Mouse (Mus musculus) embryonic facial prominence, embryonic 14.5 days (tissue): ENCODE results near the gene Ros1. TPM values are rescaled to one million over a fixed set of nuclear protein-coding genes. Genes with fewer than 3 reads are reported as not detected.

ENCODE experiments used
- ATAC-seq: fragments of 200-750 bp; cut with Nextera tagmentation; 2 replicates; pipeline ENCODE4 v1.8.0; 2017; ENCODE audit warnings: low read depth, moderate number of reproducible peaks, moderate TSS enrichment
- DNase-seq: peaks from one replicate; pipeline ENCODE4 v3.0.0-alpha.2; 2015; ENCODE audit warnings: low spot score
- H3K27ac ChIP-seq: fragments of 300-500 bp; sonication (generic); replicated peaks from 2 replicates; pipeline ENCODE4 v1.5.1; 2014; ENCODE audit warnings: low read depth, mild to moderate bottlenecking, low read length, moderate library complexity
- H3K27me3 ChIP-seq: fragments of 300-500 bp; sonication (generic); replicated peaks from 2 replicates; pipeline ENCODE4 v1.6.1; 2014; ENCODE audit warnings: low read length; ENCODE audit not compliant: control insufficient read depth, insufficient read depth
- H3K36me3 ChIP-seq: fragments of 300-500 bp; sonication (generic); 2 replicates; pipeline ENCODE4 v1.6.1; 2014; ENCODE audit warnings: low read length, mixed read lengths; ENCODE audit not compliant: control insufficient read depth, insufficient read depth
- H3K4me1 ChIP-seq: fragments of 300-500 bp; sonication (generic); 2 replicates; pipeline ENCODE4 v1.6.1; 2014; ENCODE audit warnings: antibody characterized with exemption, low read length; ENCODE audit not compliant: control insufficient read depth, insufficient read depth
- H3K4me2 ChIP-seq: fragments of 300-500 bp; sonication (generic); 2 replicates; pipeline ENCODE4 v1.6.1; 2014; ENCODE audit warnings: low read depth, mild to moderate bottlenecking, low read length, moderate library complexity, mixed read lengths
- H3K4me3 ChIP-seq: fragments of 300-500 bp; sonication (generic); 2 replicates; pipeline ENCODE4 v1.5.1; 2014; ENCODE audit warnings: low read depth, mild to moderate bottlenecking, low read length
- H3K9ac ChIP-seq: fragments of 300-500 bp; sonication (generic); 2 replicates; pipeline ENCODE4 v1.6.1; 2014; ENCODE audit warnings: low read depth, mild to moderate bottlenecking, low read length, moderate library complexity, mixed read lengths
- H3K9me3 ChIP-seq: fragments of 300-500 bp; sonication (generic); 2 replicates; pipeline ENCODE4 v1.6.1; 2016; ENCODE audit warnings: low read length; ENCODE audit not compliant: control insufficient read depth
- WGBS: fragments of 180-500 bp; shearing (Covaris S2); extraction: QIAGEN DNeasy Blood & Tissue Kit; methylation state at CpG from one replicate; pipeline ENCODE4 v1.1.7; 2014; 5-methylcytosine and 5-hydroxymethylcytosine counted together
- polyA plus RNA-seq: library from polyadenylated mRNA; unstranded; fragments of >200 nt; fragmentation: Nextera tagmentation; extraction: Ambion mirVana; gene quantifications from 2 replicates; pipeline ENCODE4 v1.2.1, GENCODE M21; 2014

Ros1 gene
- polyA plus RNA-seq, 1 experiment from 2014 or later: 0.11 TPM

DNA sequence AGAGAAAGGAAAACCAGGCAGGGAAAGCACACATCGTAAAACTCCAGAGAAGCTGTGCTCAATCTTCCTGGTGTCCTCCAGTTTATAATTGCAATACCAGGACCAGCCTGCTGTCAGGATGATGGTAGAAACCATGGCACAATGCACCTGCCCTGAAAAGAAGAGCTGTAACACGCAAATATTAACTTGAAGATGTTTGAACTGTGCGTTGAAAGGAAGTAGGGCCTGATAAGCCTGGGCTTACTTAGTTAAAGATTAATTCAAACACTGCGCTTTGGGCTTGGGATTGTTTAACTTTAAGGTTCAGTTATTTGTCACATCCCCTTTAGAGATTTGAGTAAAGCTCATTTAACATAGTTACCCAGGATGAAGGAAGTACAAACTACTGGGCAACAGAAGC is 20.7 kb downstream of the Ros1 start:
- ATAC-seq: no peak
- H3K36me3 ChIP-seq: no peaks in the 10 kb centered on the region
- H3K27me3 ChIP-seq: no peaks in the 10 kb centered on the region
- no peaks in the 10 kb centered on the region for H3K9me3 ChIP-seq
- H3K27ac ChIP-seq: no peak overlapping the region
- no peak for DNase-seq
- H3K4me3 ChIP-seq: no peak overlapping the region
- H3K4me2 ChIP-seq: no peak overlapping the region
- no peak overlapping the region for H3K9ac ChIP-seq
- H3K4me1 ChIP-seq: no peaks in the 10 kb centered on the region
- 80% methylated on average over 4 of the region's 4 CpGs for WGBS

DNA sequence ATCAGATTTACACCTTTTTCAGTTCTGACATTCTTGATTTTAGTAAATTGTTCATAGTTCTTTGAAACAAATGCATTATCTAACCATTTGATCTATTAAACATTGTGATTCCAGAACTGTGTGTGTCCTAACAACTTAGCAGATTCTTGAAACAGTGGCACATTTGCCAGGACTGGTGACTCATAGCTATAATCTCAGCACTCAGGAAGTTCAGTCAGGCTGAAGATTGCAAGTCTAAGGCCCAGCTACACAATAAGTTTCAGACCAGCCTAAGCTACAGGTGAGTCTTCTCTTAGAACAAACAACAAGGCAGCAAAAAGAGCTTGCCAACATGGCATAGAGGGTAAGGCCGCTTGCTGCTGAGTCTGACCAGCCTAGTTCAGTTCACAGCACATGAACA is 24.6 kb downstream of the Ros1 start:
- Histone ChIP-seq H3K27me3 (no peaks in the 10 kb centered on the region), H3K27ac (no peak overlapping the region), H3K36me3 (no peaks in the 10 kb centered on the region), H3K9me3 (no peaks in the 10 kb centered on the region), H3K9ac (no peak overlapping the region), H3K4me1 (no peaks in the 10 kb centered on the region), H3K4me2 (no peak overlapping the region), H3K4me3 (no peak overlapping the region)
- DNase-seq: no peak
- 95% methylated on average over 1 of the region's 1 CpGs for WGBS
- ATAC-seq: no peak

GRCm38 (mm10) chr10:52169841-52170240 is 25.2 kb downstream of the Ros1 start:
- Histone ChIP-seq H3K9ac (no peak overlapping the region), H3K27ac (no peak overlapping the region), H3K9me3 (no peaks in the 10 kb centered on the region), H3K4me1 (no peaks in the 10 kb centered on the region), H3K27me3 (no peaks in the 10 kb centered on the region), H3K4me3 (no peak overlapping the region), H3K36me3 (no peaks in the 10 kb centered on the region), H3K4me2 (no peak overlapping the region)
- ATAC-seq (no peak), DNase-seq (peak; percentile 45)
- WGBS: 77% methylated on average over 5 of the region's 5 CpGs

DNA sequence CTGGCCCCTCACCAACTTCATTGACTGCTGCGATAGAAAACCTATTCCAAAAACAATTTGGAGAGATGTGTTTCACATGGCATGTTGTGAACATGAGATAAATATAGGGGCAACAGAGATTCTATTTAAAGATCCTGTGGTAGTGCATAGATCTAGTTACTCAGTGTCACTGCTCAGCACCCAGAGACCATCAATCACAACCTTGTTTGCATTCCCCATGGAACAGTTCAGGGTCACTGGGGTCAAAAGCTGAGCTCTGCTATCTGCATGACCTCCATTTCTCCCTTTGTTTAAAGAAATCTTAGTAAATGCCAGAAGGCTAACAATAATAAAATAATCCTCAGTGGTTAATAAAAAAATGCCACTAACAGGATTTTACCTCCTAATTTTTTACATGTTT is 29.7 kb downstream of the Ros1 start:
- H3K9ac ChIP-seq: no peak overlapping the region
- H3K9me3 ChIP-seq: no peaks in the 10 kb centered on the region
- WGBS: 38% methylated on average over 1 of the region's 1 CpGs
- ATAC-seq (no peak), DNase-seq (no peak)
- no peak overlapping the region for H3K4me3 ChIP-seq
- no peaks in the 10 kb centered on the region for H3K4me1 ChIP-seq
- H3K36me3 ChIP-seq: no peaks in the 10 kb centered on the region
- no peaks in the 10 kb centered on the region for H3K27me3 ChIP-seq
- no peak overlapping the region for H3K27ac ChIP-seq
- no peak overlapping the region for H3K4me2 ChIP-seq

- Histone ChIP-seq H3K27me3 (no peaks in the 10 kb centered on the region), H3K27ac (no peak overlapping the region), H3K9ac (no peak overlapping the region), H3K36me3 (no peaks in the 10 kb centered on the region), H3K4me2 (no peak overlapping the region), H3K9me3 (no peaks in the 10 kb centered on the region), H3K4me1 (no peaks in the 10 kb centered on the region), H3K4me3 (no peak overlapping the region)
- 38% methylated on average over 3 of the region's 3 CpGs for WGBS
- ATAC-seq (no peak), DNase-seq (no peak)
Observed at GRCm38 (mm10) chr10:52160604-52161003, 34.4 kb downstream of the Ros1 start.

- Histone ChIP-seq H3K4me1 (no peaks in the 10 kb centered on the region), H3K27ac (no peak overlapping the region), H3K4me2 (no peak overlapping the region), H3K9ac (no peak overlapping the region), H3K27me3 (no peaks in the 10 kb centered on the region), H3K36me3 (no peaks in the 10 kb centered on the region), H3K9me3 (no peaks in the 10 kb centered on the region), H3K4me3 (no peak overlapping the region)
- WGBS: 95% methylated on average over 3 of the region's 3 CpGs
- no peak for DNase-seq
- no peak for ATAC-seq
Observed at GRCm38 (mm10) chr10:52159704-52160103, 35.3 kb downstream of the Ros1 start.

DNA sequence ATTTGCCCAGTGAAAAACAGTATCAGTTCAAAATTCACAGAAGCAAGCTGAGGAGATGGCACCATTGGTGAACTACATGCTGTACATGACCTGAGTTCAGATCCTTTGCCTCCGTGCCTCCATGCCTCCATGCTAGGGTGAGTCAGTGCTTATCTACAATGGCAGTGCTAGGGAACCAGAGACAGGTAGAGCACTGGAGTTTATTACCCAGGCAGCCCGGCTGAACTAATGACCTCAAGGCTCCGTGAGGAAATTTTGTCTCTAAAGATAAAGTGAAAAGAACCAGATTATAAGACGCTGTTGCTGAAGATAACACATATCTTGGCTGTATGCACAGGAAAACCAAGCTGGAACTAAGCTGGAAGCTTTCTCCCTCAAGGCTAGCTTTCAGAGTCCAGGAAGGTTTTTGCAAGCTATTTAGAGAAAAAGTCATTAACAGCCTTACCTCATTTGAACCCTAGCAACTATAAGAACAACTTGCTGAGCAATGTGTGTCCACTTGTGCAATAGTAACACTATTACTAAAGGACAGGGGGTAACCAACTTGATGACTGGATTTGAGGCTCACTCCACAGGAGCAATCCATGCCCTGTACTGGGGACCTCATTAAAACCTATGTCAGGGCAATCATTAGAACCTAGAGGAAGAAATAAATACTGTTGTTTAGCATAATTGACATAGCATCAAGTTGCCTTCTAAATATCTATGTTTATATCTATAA is 61.5 kb downstream of the Ros1 start:
- H3K9me3 ChIP-seq: no peaks in the 10 kb centered on the region
- no peak overlapping the region for H3K9ac ChIP-seq
- 70% methylated on average over 4 of the region's 4 CpGs for WGBS
- no peak overlapping the region for H3K27ac ChIP-seq
- no peaks in the 10 kb centered on the region for H3K4me1 ChIP-seq
- no peak for DNase-seq
- no peak for ATAC-seq
- no peak overlapping the region for H3K4me2 ChIP-seq
- no peaks in the 10 kb centered on the region for H3K36me3 ChIP-seq
- no peak overlapping the region for H3K4me3 ChIP-seq
- no peaks in the 10 kb centered on the region for H3K27me3 ChIP-seq

DNA sequence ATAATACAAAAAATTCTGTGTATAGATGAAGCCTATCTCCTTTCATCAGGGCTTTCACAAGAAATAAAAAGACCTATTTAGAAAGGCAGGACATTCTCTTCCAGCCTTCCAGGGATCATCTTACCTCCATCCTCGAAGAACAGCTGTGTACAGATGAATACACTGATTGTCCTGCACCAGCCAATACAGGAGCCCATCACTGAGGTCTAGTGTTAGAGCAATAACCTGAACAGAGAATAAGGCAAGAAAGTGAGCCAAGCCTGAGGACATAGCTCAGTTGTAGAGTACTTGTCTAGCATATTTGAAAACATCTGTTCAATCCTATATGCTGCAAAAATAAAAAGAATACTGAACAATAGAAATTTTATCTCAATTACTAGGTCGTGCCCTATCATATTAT is 64.3 kb downstream of the Ros1 start:
- Histone ChIP-seq H3K9me3 (no peaks in the 10 kb centered on the region), H3K27ac (no peak overlapping the region), H3K36me3 (no peaks in the 10 kb centered on the region), H3K4me2 (no peak overlapping the region), H3K27me3 (no peaks in the 10 kb centered on the region), H3K9ac (no peak overlapping the region), H3K4me1 (no peaks in the 10 kb centered on the region), H3K4me3 (no peak overlapping the region)
- 34% methylated on average over 2 of the region's 2 CpGs for WGBS
- peak; percentile 44 for DNase-seq
- peak; percentile 82 for ATAC-seq

DNA sequence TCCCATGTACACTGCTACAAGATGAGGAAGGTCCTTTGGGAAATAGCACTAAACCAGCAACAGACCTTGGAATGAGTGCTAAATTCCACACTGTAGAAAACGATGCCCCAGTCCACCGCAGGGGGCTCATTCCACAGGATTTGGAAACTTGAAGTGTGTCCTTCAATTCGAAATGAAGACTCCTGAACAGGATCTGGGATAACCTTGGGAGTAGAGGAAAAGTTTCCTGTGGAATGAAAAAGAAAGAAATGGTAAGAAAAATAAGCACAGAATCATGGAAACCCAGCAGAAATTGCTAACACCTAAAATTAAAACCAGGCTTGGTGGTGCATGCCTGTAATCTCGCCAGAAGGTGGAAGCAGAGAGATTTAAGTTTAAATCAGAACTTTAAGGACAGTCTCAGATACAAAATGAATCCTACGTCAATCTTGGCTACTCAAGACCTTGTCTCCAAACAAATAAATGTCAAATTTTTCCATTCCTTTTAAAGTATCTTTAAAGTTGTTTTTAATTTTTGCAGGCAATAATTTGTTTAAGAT is 66.1 kb downstream of the Ros1 start:
- H3K27ac ChIP-seq: no peak overlapping the region
- no peak overlapping the region for H3K9ac ChIP-seq
- no peaks in the 10 kb centered on the region for H3K9me3 ChIP-seq
- H3K27me3 ChIP-seq: no peaks in the 10 kb centered on the region
- no peaks in the 10 kb centered on the region for H3K4me1 ChIP-seq
- no peaks in the 10 kb centered on the region for H3K36me3 ChIP-seq
- no peak overlapping the region for H3K4me3 ChIP-seq
- H3K4me2 ChIP-seq: no peak overlapping the region
- DNase-seq: peak; percentile 39
- WGBS: 31% methylated on average over 5 of the region's 5 CpGs
- ATAC-seq: no peak
